Mouse (Mus musculus) liver, adult 2 months (tissue): Measurements from ENCODE around the gene Gm10271.

Experiments used
- CTCF ChIP-seq: fragments of 200-500 bp; IDR thresholded peaks from 2 replicates; pipeline ENCODE4 v1.5.1; 2011; ENCODE audit warnings: low read depth, low read length, control low read depth
- POLR2A ChIP-seq: fragments of 200-500 bp; IDR thresholded peaks from 2 replicates; pipeline ENCODE4 v1.6.1; 2011; ENCODE audit warnings: low read length, control low read depth; ENCODE audit not compliant: insufficient read depth; ENCODE audit errors: extremely low read depth

DNA sequence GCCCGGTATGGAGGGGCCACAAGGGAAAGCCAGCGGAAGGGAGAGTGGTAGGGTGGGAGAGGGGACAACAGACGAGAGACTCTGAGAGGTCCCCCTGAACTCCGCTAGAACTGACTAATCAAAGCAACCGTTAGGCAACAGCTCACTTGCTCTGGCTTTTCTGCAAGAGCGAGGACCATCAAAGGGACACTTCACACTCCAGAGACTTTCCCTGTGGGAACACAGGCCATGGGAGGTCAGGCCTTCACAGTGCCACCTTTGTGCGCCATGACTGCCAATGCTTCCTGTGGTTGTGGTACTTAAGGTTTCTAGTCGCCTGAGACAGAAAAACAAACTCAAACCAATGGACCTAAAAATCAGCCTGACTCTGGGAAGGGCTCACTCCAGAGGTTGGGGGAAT, 38.6 kb upstream of the Gm10271 start:
- TF ChIP-seq CTCF, result no peak
- TF ChIP-seq POLR2A, result no peak
